Mouse (Mus musculus) heart, postnatal 0 days (tissue): Measurements from ENCODE around the gene Atp8a1.

Source experiments
- CTCF ChIP-seq: IDR thresholded peaks from 2 replicates; pipeline ENCODE4 v1.5.1; 2016; ENCODE audit warnings: antibody characterized with exemption, control low read depth, low read depth
- EP300 ChIP-seq: IDR thresholded peaks from 2 replicates; pipeline ENCODE4 v1.6.1; 2016; ENCODE audit warnings: antibody characterized with exemption, low read depth

GRCm38 (mm10) chr5:67579725-67580633 is 267.3 kb downstream of the Atp8a1 start:
- peak; percentile 41 for TF ChIP-seq CTCF
- TF ChIP-seq EP300: no peak
